Mouse (Mus musculus) adrenal gland, postnatal 4 days (tissue): Measurements from ENCODE around the gene Slc12a6. TPM values are rescaled to one million over a fixed set of nuclear protein-coding genes. Genes with fewer than 3 reads are reported as not detected.

ENCODE experiments used
- DNase-seq, 2 experiments: peaks; one replicate each; pipeline ENCODE4 v3.0.0; 2021 to 2022; ENCODE audit warnings: low spot score in 2 of 2, mixed read lengths in 2 of 2
- long read RNA-seq, 2 experiments: library from polyadenylated mRNA; stranded (forward); transcript quantifications; one replicate each; pipeline ENCODE4 v2.0.0; 2021
- total RNA-seq, 2 experiments: library from RNA; stranded (reverse); gene quantifications; 2 replicates each; pipeline ENCODE4 v1.2.3; 2021

The Slc12a6 gene
- total RNA-seq = 10 to 100 TPM; 52.8 to 54.2 TPM
- long read RNA-seq, experiment 1, partial matches to known transcripts = 2 of 4 reads
- long read RNA-seq, experiment 1, other reads (novel, unspliced or antisense) = 2 of 4 reads
- long read RNA-seq, experiment 2, partial matches to known transcripts = 9 of 12 reads
- long read RNA-seq, experiment 2, other reads (novel, unspliced or antisense) = 3 of 12 reads

GRCm38 (mm10) chr2:112265448-112266241 is at the start of gene Slc12a6:
Gene Slc12a6, plus strand, starts transcription at chr2:112265825.
- peak; percentile 75 to 83 for DNase-seq

- no peak for DNase-seq
Observed at GRCm38 (mm10) chr2:112215977-112216376, 49.6 kb upstream of the Slc12a6 start.

GRCm38 (mm10) chr2:112217614-112218013 is 48.0 kb upstream of the Slc12a6 start:
- DNase-seq = no peak

GRCm38 (mm10) chr2:112220880-112221279 is 44.7 kb upstream of the Slc12a6 start:
- no peak for DNase-seq

- DNase-seq = no peak
Observed at GRCm38 (mm10) chr2:112222607-112223006, 43.0 kb upstream of the Slc12a6 start.

- DNase-seq = no peak
Observed at GRCm38 (mm10) chr2:112224356-112224755, 41.3 kb upstream of the Slc12a6 start.

- DNase-seq = no peak
Observed at GRCm38 (mm10) chr2:112232623-112233022, 33.0 kb upstream of the Slc12a6 start.

- no peak for DNase-seq
Observed at GRCm38 (mm10) chr2:112236620-112237019, 29.0 kb upstream of the Slc12a6 start.

- no peak for DNase-seq
Observed at GRCm38 (mm10) chr2:112238006-112238405, 27.6 kb upstream of the Slc12a6 start.

- DNase-seq = peak; percentile 69 to 72
Observed at GRCm38 (mm10) chr2:112239212-112239934, 26.3 kb upstream of the Slc12a6 start, which contains the start of gene Lpcat4. Gene Lpcat4, plus strand, starts transcription at chr2:112239468.

- no peak for DNase-seq
Observed at GRCm38 (mm10) chr2:112239935-112240721, 25.5 kb upstream of the Slc12a6 start.

- no peak for DNase-seq
Observed at GRCm38 (mm10) chr2:112241787-112242186, 23.8 kb upstream of the Slc12a6 start.

- DNase-seq = no peak
Observed at GRCm38 (mm10) chr2:112245307-112245706, 20.3 kb upstream of the Slc12a6 start.

GRCm38 (mm10) chr2:112246193-112246592 is 19.4 kb upstream of the Slc12a6 start:
- DNase-seq = no peak

- DNase-seq = no peak
Observed at GRCm38 (mm10) chr2:112247323-112247722, 18.3 kb upstream of the Slc12a6 start.

- no peak for DNase-seq
Observed at GRCm38 (mm10) chr2:112249780-112250453, 15.7 kb upstream of the Slc12a6 start.

GRCm38 (mm10) chr2:112254675-112255515 is 10.7 kb upstream of the Slc12a6 start:
- DNase-seq = no peak

- DNase-seq = no peak
Observed at GRCm38 (mm10) chr2:112259241-112259962, 6.2 kb upstream of the Slc12a6 start, which contains the start of gene Nutm1. Gene Nutm1, minus strand, starts transcription at chr2:112259291.
